Mouse (Mus musculus) liver, embryonic 14.5 days (tissue): ENCODE measurements at regions not wholly inside any gene's neighbourhood (a gene's known extent, or its start where the extent isn't known, plus 50 kb on each side); places are given as distances from the start of the nearest gene placed in this dataset.
A peak's percentile ranks its signal among the peaks of the same experiment; 100 is the strongest.

ENCODE experiments used
- ATAC-seq: fragments of 200-750 bp; cut with Nextera tagmentation; 2 replicates; pipeline ENCODE4 v1.8.0; 2017; ENCODE audit warnings: moderate number of reproducible peaks, mild to moderate bottlenecking, moderate library complexity; ENCODE audit not compliant: insufficient read depth
- DNase-seq, 3 experiments: peaks; one replicate each; pipeline ENCODE4 v3.0.0-alpha.2; 2012 to 2013; ENCODE audit warnings: low read depth in 3 of 3, low spot score in 3 of 3
- H3K27ac ChIP-seq: fragments of 300-500 bp; sonication (generic); 2 replicates; pipeline ENCODE4 v1.5.1; 2014; ENCODE audit warnings: moderate library complexity, mild to moderate bottlenecking, control low read depth, inconsistent platforms
- H3K27me3 ChIP-seq: fragments of 300-500 bp; sonication (generic); 2 replicates; pipeline ENCODE4 v1.6.1; 2014; ENCODE audit warnings: mild to moderate bottlenecking, low read length, moderate library complexity; ENCODE audit not compliant: control insufficient read depth, insufficient read depth
- H3K36me3 ChIP-seq: fragments of 300-500 bp; sonication (generic); replicated peaks from 2 replicates; pipeline ENCODE4 v1.6.1; 2014; ENCODE audit warnings: low read depth; ENCODE audit not compliant: control insufficient read depth, insufficient read depth
- H3K4me1 ChIP-seq, 2 experiments: fragments of 200-500 bp in 1 of 2; fragments of 300-500 bp in 1 of 2; sonication (generic) in 1 of 2; replicated peaks; 2 replicates each; pipeline ENCODE4 v1.6.1; 2012 to 2014; ENCODE audit warnings: antibody characterized with exemption in 1 of 2, inconsistent platforms in 1 of 2, low read length in 1 of 2; ENCODE audit not compliant: control insufficient read depth in 2 of 2, insufficient read depth in 2 of 2
- H3K4me2 ChIP-seq: fragments of 300-500 bp; sonication (generic); 2 replicates; pipeline ENCODE4 v1.6.1; 2014; ENCODE audit warnings: low read depth, mild to moderate bottlenecking, control low read depth, moderate library complexity
- H3K4me3 ChIP-seq, 2 experiments: fragments of 200-500 bp in 1 of 2; fragments of 300-500 bp in 1 of 2; sonication (generic) in 1 of 2; 2 replicates each; pipeline ENCODE4 v1.5.1; 2012 to 2014; ENCODE audit warnings: low read depth in 2 of 2, low read length in 2 of 2, mild to moderate bottlenecking in 2 of 2, control low read depth in 1 of 2, inconsistent platforms in 1 of 2, moderate library complexity in 1 of 2; ENCODE audit not compliant: insufficient read depth in 1 of 2
- H3K9ac ChIP-seq: fragments of 300-500 bp; sonication (generic); replicated peaks from 2 replicates; pipeline ENCODE4 v1.6.1; 2014; ENCODE audit warnings: mild to moderate bottlenecking, control low read depth, moderate library complexity
- H3K9me3 ChIP-seq: fragments of 300-500 bp; sonication (generic); 2 replicates; pipeline ENCODE4 v1.6.1; 2016; ENCODE audit warnings: low read length, mixed read lengths; ENCODE audit not compliant: control insufficient read depth
- CTCF ChIP-seq: IDR thresholded peaks from 2 replicates; pipeline ENCODE4 v1.5.1; 2016; ENCODE audit warnings: antibody characterized with exemption, low read depth, control low read depth
- EP300 ChIP-seq: IDR thresholded peaks from 2 replicates; pipeline ENCODE4 v1.6.1; 2016; ENCODE audit warnings: antibody characterized with exemption, low read depth
- WGBS: fragments of 180-500 bp; shearing (Covaris S2); extraction: QIAGEN DNeasy Blood & Tissue Kit; methylation state at CpG from one replicate; pipeline ENCODE4 v1.1.7; 2014; ENCODE audit not compliant: insufficient replicate concordance; 5-methylcytosine and 5-hydroxymethylcytosine counted together

DNA sequence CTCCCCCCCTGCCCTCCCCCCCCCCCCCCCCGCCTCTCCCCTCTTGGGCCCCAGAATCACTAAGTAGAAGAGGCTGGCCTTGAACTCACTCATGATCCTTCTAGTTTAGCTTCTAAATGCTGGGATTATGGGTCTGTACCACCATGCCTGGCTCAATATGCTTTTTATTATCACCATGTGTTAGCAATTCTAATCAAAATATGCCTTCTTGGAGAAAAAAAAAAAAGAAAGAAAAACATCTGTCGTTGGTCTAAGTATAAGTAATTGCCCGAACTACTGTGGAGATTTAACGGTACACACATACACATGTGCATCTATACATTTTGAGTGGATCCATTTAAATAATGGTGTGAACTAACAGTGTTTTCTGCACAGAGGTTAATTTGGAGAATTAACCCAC, 80.4 kb upstream of the Max start:
- 80% methylated on average over 3 of the region's 4 CpGs for WGBS
- Histone ChIP-seq H3K4me1 (no peaks in the 10 kb centered on the region), H3K9ac (no peak overlapping the region), H3K27ac (no peak overlapping the region), H3K4me2 (no peak overlapping the region), H3K4me3 (no peak overlapping the region), H3K9me3 (no peaks in the 10 kb centered on the region), H3K36me3 (no peaks in the 10 kb centered on the region), H3K27me3 (no peaks in the 10 kb centered on the region)
- DNase-seq, result no peak
- no peak for ATAC-seq
- TF ChIP-seq CTCF, result no peak
- no peak for TF ChIP-seq EP300

DNA sequence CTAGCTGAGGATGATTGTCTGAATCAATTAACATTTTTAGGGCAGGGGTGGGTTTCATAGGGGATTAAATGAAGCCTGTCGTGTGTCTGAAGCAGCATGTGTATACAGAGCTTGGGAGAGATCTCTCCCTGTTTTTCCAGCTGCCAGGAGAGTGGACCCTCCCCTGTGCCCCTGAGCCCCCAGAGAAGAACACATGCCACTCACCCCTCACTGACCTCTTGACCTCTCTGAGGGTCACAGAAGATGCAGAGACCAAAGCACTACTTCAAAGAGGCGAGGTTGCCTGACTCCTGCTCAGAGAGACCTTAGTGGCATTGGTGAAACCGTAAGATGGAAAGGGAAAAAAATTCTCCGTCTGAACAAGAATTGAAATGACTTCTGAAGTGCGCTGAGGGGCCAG, 79.1 kb upstream of the Max start:
- DNase-seq (no peak), ATAC-seq (no peak)
- no peak overlapping the region for H3K4me3 ChIP-seq
- H3K9ac ChIP-seq, result no peak overlapping the region
- no peaks in the 10 kb centered on the region for H3K9me3 ChIP-seq
- WGBS, result 62% methylated on average over 5 of the region's 5 CpGs
- H3K27ac ChIP-seq, result no peak overlapping the region
- TF ChIP-seq EP300, result no peak
- TF ChIP-seq CTCF, result no peak
- no peaks in the 10 kb centered on the region for H3K4me1 ChIP-seq
- no peaks in the 10 kb centered on the region for H3K36me3 ChIP-seq
- H3K27me3 ChIP-seq, result no peaks in the 10 kb centered on the region
- no peak overlapping the region for H3K4me2 ChIP-seq

- DNase-seq (no peak), ATAC-seq (no peak)
- Histone ChIP-seq H3K4me1 (no peaks in the 10 kb centered on the region), H3K4me3 (no peak overlapping the region), H3K9me3 (no peaks in the 10 kb centered on the region), H3K27me3 (no peaks in the 10 kb centered on the region), H3K36me3 (no peaks in the 10 kb centered on the region), H3K27ac (no peak overlapping the region), H3K9ac (no peak overlapping the region), H3K4me2 (no peak overlapping the region)
- TF ChIP-seq CTCF, result no peak
- TF ChIP-seq EP300, result no peak
- 75% methylated on average over 4 of the region's 4 CpGs for WGBS
Observed at GRCm38 (mm10) chr12:77039953-77040305, 77.9 kb upstream of the Max start.

GRCm38 (mm10) chr12:77039295-77039952, 77.4 kb upstream of the Max start:
- Histone ChIP-seq H3K4me2 (no peak overlapping the region), H3K36me3 (no peaks in the 10 kb centered on the region), H3K9ac (no peak overlapping the region), H3K4me1 (no peaks in the 10 kb centered on the region), H3K27ac (no peak overlapping the region), H3K9me3 (no peaks in the 10 kb centered on the region), H3K27me3 (no peaks in the 10 kb centered on the region), H3K4me3 (no peak overlapping the region)
- no peak for DNase-seq
- 74% methylated on average over 17 of the region's 17 CpGs for WGBS
- TF ChIP-seq CTCF (peak; percentile 68), EP300 (no peak)
- no peak for ATAC-seq

DNA sequence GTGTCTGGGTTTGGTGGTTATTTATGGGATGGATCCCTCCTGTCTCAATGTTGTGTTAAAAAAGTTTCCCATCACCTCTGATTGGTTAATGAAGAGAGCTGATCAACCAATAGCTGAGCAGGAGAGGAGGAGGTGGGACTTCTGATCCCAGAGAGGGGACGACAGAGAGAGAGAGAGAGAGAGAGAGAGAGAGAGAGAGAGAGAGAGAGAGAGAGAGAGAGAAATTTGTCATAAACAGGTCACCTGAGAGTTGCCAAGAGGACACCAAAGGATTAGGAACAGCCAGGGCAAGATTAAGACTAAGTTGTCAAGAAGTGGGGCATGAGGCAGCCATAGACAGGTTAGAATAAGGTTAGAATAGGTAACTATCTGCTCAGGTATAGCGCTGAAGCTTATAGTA, 73.7 kb upstream of the Max start:
- no peak for ATAC-seq
- Histone ChIP-seq H3K27me3 (no peaks in the 10 kb centered on the region), H3K4me3 (no peak overlapping the region), H3K9ac (no peak overlapping the region), H3K27ac (no peak overlapping the region), H3K36me3 (no peaks in the 10 kb centered on the region), H3K4me1 (no peaks in the 10 kb centered on the region), H3K4me2 (no peak overlapping the region), H3K9me3 (no peaks in the 10 kb centered on the region)
- WGBS, result 39% methylated on average over 2 of the region's 2 CpGs
- DNase-seq, result no peak
- no peak for TF ChIP-seq CTCF
- TF ChIP-seq EP300, result no peak
